Mouse (Mus musculus) lung, adult 10 weeks (tissue): ENCODE measurements around the gene Fancd2. TPM values are rescaled to one million over a fixed set of nuclear protein-coding genes. Genes with fewer than 3 reads are reported as not detected.

Source experiments
- polyA plus RNA-seq: library from polyadenylated mRNA; stranded (reverse); fragments of 350-450 nt; fragmentation: Illumina TruSeq; extraction: RNeasy Lipid Tissue Mini Kit (QIAGEN cat#74804); gene quantifications from one replicate; pipeline ENCODE4 v1.2.3, GENCODE M21; 2014; ENCODE audit warnings: low read depth, low replicate concordance; ENCODE audit not compliant: insufficient read depth

Fancd2 gene
- 0.34 TPM for polyA plus RNA-seq

GRCm38 (mm10) chr6:113530932-113531839, at the start of gene Fancd2, which contains the start of gene Emc3:
Fancd2 (plus strand) TSS chr6:113531682.
Emc3 (minus strand) TSS chr6:113531652.

GRCm38 (mm10) chr6:113483100-113483615, 48.3 kb upstream of the Fancd2 start, which contains the start of gene Creld1:
Creld1 (plus strand) TSS chr6:113483297.

GRCm38 (mm10) chr6:113501388-113502084, 29.9 kb upstream of the Fancd2 start, which contains the start of gene Prrt3:
Prrt3 (minus strand) TSS chr6:113501931.

GRCm38 (mm10) chr6:113600543-113601139, 69.2 kb downstream of the Fancd2 start, which contains the start of gene Fancd2os:
Fancd2os (minus strand) TSS chr6:113600715.

GRCm38 (mm10) chr6:113604432-113605223, 73.1 kb downstream of the Fancd2 start, which contains the start of gene Brk1:
Brk1 (plus strand) TSS chr6:113604772.

GRCm38 (mm10) chr6:113623941-113624751, 92.7 kb downstream of the Fancd2 start, which contains the start of gene Vhl:
Vhl (plus strand) TSS chr6:113623959.

GRCm38 (mm10) chr6:113638302-113639040, 107.0 kb downstream of the Fancd2 start, which contains the start of gene Irak2:
Irak2 (plus strand) TSS chr6:113638467.

Other genes with a start within 250 kb of the Fancd2 start
- not detected for gene Cpne9, start 249.4 kb upstream of the Fancd2 start, polyA plus RNA-seq
- 9.6 TPM for gene Brpf1, start 224.5 kb upstream of the Fancd2 start, polyA plus RNA-seq
- gene Ogg1, start 204.7 kb upstream of the Fancd2 start, polyA plus RNA-seq: 11.0 TPM
- gene Camk1, start 187.7 kb upstream of the Fancd2 start, polyA plus RNA-seq: 84.4 TPM
- gene Tada3, start 153.8 kb upstream of the Fancd2 start, polyA plus RNA-seq: 24.5 TPM
- 168 TPM for gene Arpc4, start 153.6 kb upstream of the Fancd2 start, polyA plus RNA-seq
- 6.7 TPM for gene Ttll3, start 142.4 kb upstream of the Fancd2 start, polyA plus RNA-seq
- gene Rpusd3, start 112.3 kb upstream of the Fancd2 start, polyA plus RNA-seq: 9.6 TPM
- gene Cidec, start 95.9 kb upstream of the Fancd2 start, polyA plus RNA-seq: 63.1 TPM
- gene Jagn1, start 89.1 kb upstream of the Fancd2 start, polyA plus RNA-seq: 38.2 TPM
- gene Il17re, start 73.2 kb upstream of the Fancd2 start, polyA plus RNA-seq: 8.9 TPM
- gene Il17rc, start 60.3 kb upstream of the Fancd2 start, polyA plus RNA-seq: 27.3 TPM
- 27.6 TPM for gene Creld1, start 48.4 kb upstream of the Fancd2 start, polyA plus RNA-seq
- gene Prrt3, start 29.8 kb upstream of the Fancd2 start, polyA plus RNA-seq: not detected
- gene Emc3, start within 50 bp of the Fancd2 start, polyA plus RNA-seq: 62.9 TPM
- not detected for gene Fancd2os, start 69.0 kb downstream of the Fancd2 start, polyA plus RNA-seq
- gene Brk1, start 73.1 kb downstream of the Fancd2 start, polyA plus RNA-seq: 208 TPM
- 16.4 TPM for gene Vhl, start 92.3 kb downstream of the Fancd2 start, polyA plus RNA-seq
- 28.6 TPM for gene Irak2, start 106.8 kb downstream of the Fancd2 start, polyA plus RNA-seq
- 19.1 TPM for gene Tatdn2, start 165.4 kb downstream of the Fancd2 start, polyA plus RNA-seq
- gene Ghrl, start 188.2 kb downstream of the Fancd2 start, polyA plus RNA-seq: 5.0 TPM
- 121 TPM for gene Sec13, start 209.1 kb downstream of the Fancd2 start, polyA plus RNA-seq